Mouse (Mus musculus): ENCODE results near the gene Socs2.

Socs2 gene

GRCm38 (mm10) chr10:95419726-95420125 lies 2.7 kb upstream of the Socs2 start:
- DNase-seq = no peak

DNA sequence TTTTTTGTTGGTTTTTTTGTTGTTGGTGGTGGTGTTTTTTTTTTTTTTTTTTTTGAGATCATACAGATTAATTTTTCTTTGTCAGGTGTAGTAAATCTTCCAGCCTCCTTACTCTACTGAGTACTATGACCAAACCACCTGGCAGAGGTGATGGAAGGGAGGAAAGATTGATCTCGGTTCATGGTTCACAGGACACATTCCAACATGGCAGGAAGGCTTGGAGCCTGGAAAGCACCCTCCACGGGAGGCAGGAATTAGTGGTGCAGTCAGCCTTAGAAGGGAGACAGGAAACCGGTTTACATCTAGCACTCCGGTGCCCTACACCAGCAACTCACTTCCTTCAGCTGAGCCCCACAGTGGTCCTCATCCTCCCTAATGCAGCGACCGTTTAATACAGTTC lies 1.7 kb upstream of the Socs2 start:
- peak; percentile 17 to 21 for DNase-seq

GRCm38 (mm10) chr10:95417496-95418236 lies 686 bp upstream of the Socs2 start:
- DNase-seq = peak; percentile 78 to 80

DNA sequence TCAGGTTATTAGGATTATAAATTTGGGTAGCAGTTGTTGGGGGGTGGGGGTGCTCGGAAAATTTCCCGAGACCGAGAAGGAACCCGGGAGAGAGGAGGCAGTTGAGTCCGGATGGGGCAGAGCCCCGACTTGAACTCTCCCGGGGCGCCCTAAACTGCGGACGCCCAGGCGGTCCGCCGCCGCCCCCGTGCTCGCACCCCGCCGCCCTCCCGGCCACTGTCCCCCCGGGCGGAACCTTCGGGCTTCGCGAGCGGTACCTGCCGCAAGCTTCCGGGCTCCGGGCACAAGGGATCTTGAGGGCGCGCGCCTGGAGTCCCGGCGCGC lies 657 bp downstream of the Socs2 start:
- no peak for DNase-seq

GRCm38 (mm10) chr10:95415533-95416360 lies 1.2 kb downstream of the Socs2 start:
- DNase-seq = peak; percentile 58 to 62

DNA sequence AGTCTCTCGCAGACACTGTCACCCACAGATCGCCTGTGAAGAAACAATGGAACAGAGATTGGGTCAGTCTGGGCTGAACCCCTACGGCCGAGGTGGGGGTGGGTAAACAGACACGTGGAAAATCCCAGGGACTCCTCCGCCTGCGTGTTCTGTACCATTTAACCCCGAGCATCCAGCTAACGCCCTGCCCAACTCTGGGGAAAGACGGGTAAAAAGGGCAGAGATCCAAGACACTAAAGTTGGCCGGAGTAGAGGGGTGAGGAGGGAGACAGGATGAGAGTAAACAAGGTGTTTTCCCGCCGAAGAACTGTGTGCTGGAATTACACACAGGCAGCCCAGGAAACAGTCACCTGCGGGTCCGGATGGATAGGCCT lies 1.8 kb downstream of the Socs2 start:
- no peak for DNase-seq

DNA sequence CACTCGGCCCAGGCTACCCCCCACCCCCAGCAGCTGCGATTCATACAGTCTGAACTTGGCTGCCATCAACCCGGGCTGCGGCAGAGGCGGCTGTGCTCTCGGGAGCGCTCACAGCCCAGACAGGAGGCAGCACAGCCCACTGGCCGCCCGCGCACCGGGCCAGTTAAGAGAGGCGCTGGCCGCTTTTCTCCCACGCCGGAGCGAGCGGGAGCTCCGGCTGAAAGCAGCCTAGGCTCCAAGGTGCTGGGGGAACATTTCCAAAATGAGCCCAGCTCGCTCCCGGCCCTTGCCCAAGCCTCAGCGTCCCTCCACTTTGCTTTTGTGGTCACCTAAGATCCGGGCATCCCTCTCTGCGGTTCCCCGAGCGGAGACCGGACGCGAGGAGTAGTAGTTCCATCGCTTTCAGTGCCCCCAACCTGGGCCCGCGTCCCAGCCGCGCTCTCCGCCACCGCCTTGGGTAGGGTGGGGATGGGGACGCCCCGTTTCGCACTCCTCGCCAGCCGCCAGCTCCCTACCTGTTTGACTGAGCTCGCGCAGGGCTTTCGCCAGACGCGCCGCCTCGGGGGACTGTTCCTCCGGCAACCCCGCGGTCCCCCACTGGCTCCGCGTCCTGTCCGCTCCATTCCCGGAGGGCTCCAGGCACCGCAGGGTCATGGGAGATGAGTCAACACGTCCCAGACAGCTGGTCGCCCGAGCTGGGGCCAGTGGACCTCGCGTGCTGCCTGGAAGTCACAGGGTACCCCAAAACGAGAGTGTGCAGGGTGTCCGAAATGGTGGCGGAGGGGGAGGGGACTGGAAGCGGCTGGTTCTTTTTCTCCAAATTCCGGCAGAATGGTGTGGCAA lies 2.4 kb downstream of the Socs2 start:
- DNase-seq = peak; percentile 47 to 51

DNA sequence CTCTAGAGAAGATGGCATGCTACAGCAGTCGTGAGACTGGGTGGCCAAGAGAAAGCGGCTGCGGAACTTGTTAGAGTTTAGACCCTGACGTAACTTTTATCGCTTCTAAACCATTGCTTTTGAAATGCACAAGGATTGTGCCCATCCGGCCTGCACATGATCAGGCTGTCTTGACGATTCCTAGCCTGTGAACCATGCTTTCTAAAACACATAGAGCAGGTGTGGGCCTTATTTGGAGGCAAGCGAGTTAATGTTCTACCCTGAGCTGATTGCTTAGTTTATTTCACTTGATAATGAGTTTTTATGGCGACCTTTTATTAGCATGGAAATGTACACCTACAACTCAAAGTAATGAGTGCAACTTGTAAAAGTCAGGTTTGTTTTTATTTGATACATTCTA lies 5.8 kb downstream of the Socs2 start:
- DNase-seq = no peak

- no peak for DNase-seq
Measured at GRCm38 (mm10) chr10:95410709-95411108, 6.3 kb downstream of the Socs2 start.

GRCm38 (mm10) chr10:95410209-95410608 lies 6.8 kb downstream of the Socs2 start:
- DNase-seq = no peak

GRCm38 (mm10) chr10:95409149-95409548 lies 7.8 kb downstream of the Socs2 start:
- DNase-seq = no peak

- no peak for DNase-seq
Measured at GRCm38 (mm10) chr10:95408487-95408886, 8.5 kb downstream of the Socs2 start.

- DNase-seq = no peak
Measured at GRCm38 (mm10) chr10:95407541-95408160, 9.3 kb downstream of the Socs2 start.

GRCm38 (mm10) chr10:95404774-95405173 lies 12.2 kb downstream of the Socs2 start:
- no peak for DNase-seq

GRCm38 (mm10) chr10:95399689-95400354 lies 17.2 kb downstream of the Socs2 start:
- no peak for DNase-seq

DNA sequence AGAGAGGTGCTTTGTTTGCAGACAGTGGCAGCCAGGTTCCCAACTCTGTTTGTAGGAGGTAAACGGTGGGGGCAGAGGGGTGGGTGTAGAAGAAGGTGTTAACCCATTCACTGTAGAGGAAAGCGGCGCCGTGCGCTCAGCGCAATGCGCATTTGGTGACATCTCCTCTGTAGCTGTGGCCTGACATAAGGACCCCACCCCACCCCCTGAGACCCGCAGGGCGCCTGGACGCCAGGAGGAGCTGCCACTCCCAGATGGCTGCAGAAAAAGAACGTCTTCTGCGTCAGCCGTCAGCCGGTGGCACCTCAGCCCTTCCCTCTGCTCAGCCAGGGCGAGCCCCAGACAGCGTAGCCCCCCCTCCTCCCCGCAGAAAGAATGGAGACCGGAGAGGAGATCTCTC lies 18.5 kb downstream of the Socs2 start:
- peak in 1 of 2 experiments; percentile 16 for DNase-seq

GRCm38 (mm10) chr10:95397191-95397835 lies 19.7 kb downstream of the Socs2 start:
- DNase-seq = peak in 1 of 2 experiments; percentile 30

DNA sequence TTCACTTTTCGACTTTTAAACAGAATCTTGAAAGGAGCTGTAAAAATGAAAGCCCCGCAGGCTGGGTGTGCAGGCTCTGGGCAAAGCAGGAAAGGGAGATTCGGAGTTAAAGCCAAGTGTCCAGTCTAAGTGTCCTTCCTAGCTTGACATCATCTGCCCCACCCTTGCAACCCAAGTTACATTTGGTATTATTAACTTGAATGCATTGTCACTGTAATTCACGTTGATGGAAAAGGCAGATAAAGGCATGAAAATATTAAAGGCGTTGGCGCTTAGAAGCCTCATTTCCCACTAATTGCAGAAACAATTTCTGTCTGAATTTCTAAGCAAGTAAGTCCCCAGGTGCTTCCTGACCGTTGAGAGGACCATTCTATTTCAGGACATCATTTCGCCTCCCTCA lies 20.6 kb downstream of the Socs2 start:
- peak; percentile 15 to 22 for DNase-seq

DNA sequence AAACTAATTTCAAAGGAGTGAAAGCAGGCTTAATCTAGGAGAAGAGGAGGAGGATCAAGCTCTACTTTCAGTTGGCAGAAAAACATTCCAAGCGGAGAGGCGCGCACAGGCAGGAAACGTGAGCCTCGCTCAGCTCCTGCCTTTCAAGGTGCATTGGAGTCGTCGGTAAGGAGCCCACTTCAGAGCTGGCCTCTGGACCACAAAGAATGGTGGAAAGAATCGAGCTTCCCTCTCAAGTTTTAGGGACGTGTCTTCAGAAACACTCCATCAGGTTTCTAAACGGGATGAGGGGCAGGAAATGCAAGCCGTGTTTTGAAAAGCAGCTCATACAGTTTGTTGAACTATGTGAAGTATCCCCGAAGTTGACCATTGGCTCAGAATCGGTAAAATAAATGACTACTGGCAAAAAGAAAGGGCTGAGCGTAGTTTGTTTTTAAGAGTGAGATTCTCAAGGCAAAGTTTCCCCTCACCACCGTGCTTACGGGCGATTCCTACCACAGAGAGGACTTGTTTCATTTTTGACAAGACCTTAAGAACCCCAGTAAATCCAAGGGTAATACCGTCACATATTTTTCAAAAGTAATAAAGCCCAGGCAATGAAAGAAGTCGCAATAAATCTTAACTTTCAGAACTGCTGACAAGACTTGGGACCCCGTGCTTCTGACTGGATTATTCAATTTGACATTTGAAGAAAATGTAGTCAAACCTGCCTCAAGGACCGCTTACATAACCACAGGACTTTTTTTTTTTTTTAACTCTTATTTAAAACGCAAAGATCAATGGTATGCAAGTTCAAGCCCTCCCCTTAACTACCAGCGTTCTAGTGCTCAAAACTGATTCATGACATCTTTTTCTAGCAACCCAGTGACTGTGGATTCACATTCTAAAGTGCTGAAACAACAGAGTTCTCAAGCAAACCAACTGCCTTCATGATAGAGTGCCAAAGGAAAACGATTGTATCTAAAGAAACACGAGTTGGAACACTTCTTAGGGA lies 21.9 kb downstream of the Socs2 start:
- DNase-seq = peak; percentile 38 to 40

DNA sequence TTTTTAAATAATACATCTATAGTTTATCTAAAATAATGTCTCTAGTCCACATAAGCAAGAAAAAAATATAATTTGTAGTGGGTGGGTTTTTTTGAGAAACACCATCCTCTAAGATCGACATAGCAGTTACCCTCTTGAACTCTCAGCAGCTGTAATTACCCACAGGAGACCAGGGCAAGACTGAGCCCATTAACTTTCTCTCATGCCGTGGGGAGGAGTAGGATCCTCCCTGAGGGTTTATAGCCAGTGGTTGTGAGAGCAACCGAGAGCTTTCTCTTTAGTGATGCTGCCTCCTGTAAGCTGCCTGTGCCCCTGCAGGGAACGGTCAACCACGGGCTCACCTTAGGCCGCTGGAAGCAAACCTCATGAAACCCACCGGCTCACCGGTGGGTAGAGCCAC lies 24.9 kb downstream of the Socs2 start:
- DNase-seq = no peak

DNA sequence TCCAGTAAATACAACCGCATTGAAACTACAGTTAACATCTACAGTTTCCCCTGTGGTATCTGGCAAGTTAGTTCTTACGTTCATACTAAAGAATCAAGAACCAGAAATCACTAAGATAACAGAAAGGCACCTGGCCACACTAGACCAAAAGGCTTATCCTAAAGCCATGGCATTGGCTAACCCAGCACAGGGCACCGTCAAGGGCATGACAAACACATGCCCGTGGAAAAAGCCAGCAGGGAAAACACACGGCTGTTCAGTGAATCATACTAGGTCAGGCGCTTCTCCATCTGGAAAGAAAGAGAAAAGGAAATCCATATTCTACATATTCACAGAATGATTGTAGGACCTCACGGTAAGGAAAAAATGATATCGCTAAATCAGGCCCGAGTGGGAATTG lies 26.1 kb downstream of the Socs2 start:
- no peak for DNase-seq

All from B cell, adult 2 months (primary cell).